Mouse (Mus musculus) heart, embryonic 16.5 days (tissue): ENCODE measurements around the gene Twf2. TPM values are rescaled to one million over a fixed set of nuclear protein-coding genes. Genes with fewer than 3 reads are reported as not detected.

Experiments
- ATAC-seq: fragments of 200-750 bp; cut with Nextera tagmentation; replicated peaks from 2 replicates; pipeline ENCODE4 v1.8.0; 2017; ENCODE audit warnings: moderate number of reproducible peaks; ENCODE audit not compliant: insufficient read depth, low FRiP score; ENCODE audit errors: extremely low read depth
- H3K27ac ChIP-seq: fragments of 300-500 bp; sonication (generic); 2 replicates; pipeline ENCODE4 v1.5.1; 2014; ENCODE audit warnings: mild to moderate bottlenecking, low read length, control low read depth, moderate library complexity
- H3K27me3 ChIP-seq: fragments of 300-500 bp; sonication (generic); 2 replicates; pipeline ENCODE4 v1.6.1; 2014; ENCODE audit warnings: low read length, mixed read lengths; ENCODE audit not compliant: control insufficient read depth, insufficient read depth
- H3K36me3 ChIP-seq: fragments of 300-500 bp; sonication (generic); 2 replicates; pipeline ENCODE4 v1.6.1; 2014; ENCODE audit not compliant: control insufficient read depth, insufficient read depth
- H3K4me1 ChIP-seq: fragments of 300-500 bp; sonication (generic); 2 replicates; pipeline ENCODE4 v1.6.1; 2014; ENCODE audit warnings: low read length, mixed read lengths; ENCODE audit not compliant: control insufficient read depth, insufficient read depth
- H3K4me2 ChIP-seq: fragments of 300-500 bp; sonication (generic); 2 replicates; pipeline ENCODE4 v1.6.1; 2014; ENCODE audit warnings: low read depth, mild to moderate bottlenecking, control low read depth, low read length
- H3K4me3 ChIP-seq: fragments of 300-500 bp; sonication (generic); 2 replicates; pipeline ENCODE4 v1.5.1; 2014; ENCODE audit warnings: mild to moderate bottlenecking, control low read depth, low read length
- H3K9ac ChIP-seq: fragments of 300-500 bp; sonication (generic); 2 replicates; pipeline ENCODE4 v1.6.1; 2014; ENCODE audit warnings: low read length, control low read depth
- H3K9me3 ChIP-seq: fragments of 300-500 bp; sonication (generic); replicated peaks from 2 replicates; pipeline ENCODE4 v1.6.1; 2016; ENCODE audit warnings: low read length; ENCODE audit not compliant: control insufficient read depth
- WGBS: fragments of 180-500 bp; shearing (Covaris S2); extraction: QIAGEN DNeasy Blood & Tissue Kit; methylation state at CpG from one replicate; pipeline ENCODE4 v1.1.7; 2014; 5-methylcytosine and 5-hydroxymethylcytosine counted together
- polyA plus RNA-seq: library from polyadenylated mRNA; unstranded; fragments of >200 nt; fragmentation: Nextera tagmentation; extraction: Ambion mirVana; gene quantifications from 2 replicates; pipeline ENCODE4 v1.2.1, GENCODE M21; 2015

Twf2 gene
- polyA plus RNA-seq, 1 experiment from 2014 or later: 61.6 TPM

- Histone ChIP-seq H3K4me3 (no peak overlapping the region), H3K9me3 (no peaks in the 10 kb centered on the region), H3K4me1 (peaks cover 11% of the 10 kb centered on the region), H3K4me2 (no peak overlapping the region), H3K36me3 (peaks cover 5% of the 10 kb centered on the region), H3K27me3 (peaks cover 15% of the 10 kb centered on the region), H3K9ac (no peak overlapping the region), H3K27ac (no peak overlapping the region)
- 33% methylated on average over 8 of the region's 8 CpGs for WGBS
- no peak for ATAC-seq
Observed at GRCm38 (mm10) chr9:106227790-106228429, 25.0 kb downstream of the Twf2 start.

- Histone ChIP-seq H3K4me3 (no peak overlapping the region), H3K27ac (peak overlapping the region; percentile 13; the same call in 1 of the 2 replicates), H3K27me3 (peaks cover 7% of the 10 kb centered on the region), H3K4me1 (peaks cover 12% of the 10 kb centered on the region), H3K9ac (no peak overlapping the region), H3K36me3 (peaks cover 23% of the 10 kb centered on the region), H3K9me3 (no peaks in the 10 kb centered on the region), H3K4me2 (no peak overlapping the region)
- 77% methylated on average over 9 of the region's 9 CpGs for WGBS
- no peak for ATAC-seq
Observed at GRCm38 (mm10) chr9:106230051-106230733, 27.3 kb downstream of the Twf2 start.

GRCm38 (mm10) chr9:106230734-106231106 is 27.8 kb downstream of the Twf2 start:
- Histone ChIP-seq H3K27ac (no peak overlapping the region), H3K27me3 (peaks cover 2% of the 10 kb centered on the region), H3K36me3 (peaks cover 23% of the 10 kb centered on the region), H3K4me1 (peaks cover 15% of the 10 kb centered on the region), H3K9me3 (no peaks in the 10 kb centered on the region), H3K4me2 (no peak overlapping the region), H3K4me3 (no peak overlapping the region), H3K9ac (no peak overlapping the region)
- ATAC-seq: no peak
- WGBS: 50% methylated on average over 3 of the region's 3 CpGs

- no peak for ATAC-seq
- H3K4me1 ChIP-seq: peaks cover 12% of the 10 kb centered on the region
- H3K4me3 ChIP-seq: no peak overlapping the region
- H3K4me2 ChIP-seq: no peak overlapping the region
- H3K36me3 ChIP-seq: peaks cover 28% of the 10 kb centered on the region
- 72% methylated on average over 7 of the region's 7 CpGs for WGBS
- no peaks in the 10 kb centered on the region for H3K9me3 ChIP-seq
- H3K27ac ChIP-seq: no peak overlapping the region
- H3K27me3 ChIP-seq: no peaks in the 10 kb centered on the region
- no peak overlapping the region for H3K9ac ChIP-seq
Observed at GRCm38 (mm10) chr9:106231220-106231619, 28.3 kb downstream of the Twf2 start.

- peaks cover 34% of the 10 kb centered on the region for H3K36me3 ChIP-seq
- no peak for ATAC-seq
- H3K4me2 ChIP-seq: no peak overlapping the region
- no peaks in the 10 kb centered on the region for H3K27me3 ChIP-seq
- WGBS: 76% methylated on average over 4 of the region's 4 CpGs
- no peaks in the 10 kb centered on the region for H3K9me3 ChIP-seq
- peaks cover 12% of the 10 kb centered on the region for H3K4me1 ChIP-seq
- no peak overlapping the region for H3K27ac ChIP-seq
- no peak overlapping the region for H3K4me3 ChIP-seq
- no peak overlapping the region for H3K9ac ChIP-seq
Observed at GRCm38 (mm10) chr9:106231816-106232215, 28.9 kb downstream of the Twf2 start.

- Histone ChIP-seq H3K4me1 (peaks cover 9% of the 10 kb centered on the region), H3K9ac (no peak overlapping the region), H3K9me3 (no peaks in the 10 kb centered on the region), H3K27ac (no peak overlapping the region), H3K27me3 (no peaks in the 10 kb centered on the region), H3K4me2 (no peak overlapping the region), H3K36me3 (peaks cover 45% of the 10 kb centered on the region), H3K4me3 (no peak overlapping the region)
- WGBS: 87% methylated on average over 3 of the region's 3 CpGs
- ATAC-seq: no peak
Observed at GRCm38 (mm10) chr9:106232956-106233355, 30.0 kb downstream of the Twf2 start.

- H3K4me1 ChIP-seq: 0 out of 2 replicates have a peak, but pooled peaks cover 5% of the 10 kb centered on the region
- no peaks in the 10 kb centered on the region for H3K9me3 ChIP-seq
- ATAC-seq: no peak
- no peak overlapping the region for H3K9ac ChIP-seq
- WGBS: 81% methylated on average over 6 of the region's 6 CpGs
- H3K4me2 ChIP-seq: no peak overlapping the region
- H3K36me3 ChIP-seq: peaks cover 53% of the 10 kb centered on the region
- H3K27ac ChIP-seq: no peak overlapping the region
- no peak overlapping the region for H3K4me3 ChIP-seq
- H3K27me3 ChIP-seq: no peaks in the 10 kb centered on the region
Observed at GRCm38 (mm10) chr9:106233953-106234352, 31.0 kb downstream of the Twf2 start.

- H3K27me3 ChIP-seq: no peaks in the 10 kb centered on the region
- 0 out of 2 replicates have a peak, but pooled peaks cover 5% of the 10 kb centered on the region for H3K4me1 ChIP-seq
- H3K27ac ChIP-seq: 0 out of 2 replicates have a peak overlapping the region, but pooled peaks have one; percentile 13
- 74% methylated on average over 23 of the region's 23 CpGs for WGBS
- no peak overlapping the region for H3K4me2 ChIP-seq
- peak; percentile 50 for ATAC-seq
- H3K9ac ChIP-seq: no peak overlapping the region
- H3K9me3 ChIP-seq: no peaks in the 10 kb centered on the region
- H3K36me3 ChIP-seq: peaks cover 59% of the 10 kb centered on the region
- no peak overlapping the region for H3K4me3 ChIP-seq
Observed at GRCm38 (mm10) chr9:106235194-106235830, 32.4 kb downstream of the Twf2 start.
